Mouse (Mus musculus) lung, embryonic 14.5 days (tissue): ENCODE results near the gene Angptl3. TPM values are rescaled to one million over a fixed set of nuclear protein-coding genes. Genes with fewer than 3 reads are reported as not detected.

Experiments
- ATAC-seq: fragments of 200-750 bp; cut with Nextera tagmentation; 2 replicates; pipeline ENCODE4 v1.8.0; 2017; ENCODE audit warnings: mild to moderate bottlenecking, moderate TSS enrichment, moderate library complexity; ENCODE audit not compliant: insufficient read depth
- DNase-seq: peaks from one replicate; pipeline ENCODE4 v3.0.0-alpha.2; 2015
- H3K27ac ChIP-seq: fragments of 300-500 bp; sonication (generic); 2 replicates; pipeline ENCODE4 v1.5.1; 2014; ENCODE audit warnings: low read depth, mild to moderate bottlenecking, moderate library complexity
- H3K27me3 ChIP-seq: fragments of 300-500 bp; sonication (generic); 2 replicates; pipeline ENCODE4 v1.6.1; 2014; ENCODE audit warnings: low read length, control low read depth; ENCODE audit not compliant: insufficient read depth
- H3K36me3 ChIP-seq: fragments of 300-500 bp; sonication (generic); 2 replicates; pipeline ENCODE4 v1.6.1; 2014; ENCODE audit warnings: control low read depth; ENCODE audit not compliant: insufficient read depth
- H3K4me1 ChIP-seq: fragments of 300-500 bp; sonication (generic); 2 replicates; pipeline ENCODE4 v1.6.1; 2014; ENCODE audit warnings: antibody characterized with exemption, control low read depth; ENCODE audit not compliant: insufficient read depth
- H3K4me2 ChIP-seq: fragments of 300-500 bp; sonication (generic); 2 replicates; pipeline ENCODE4 v1.6.1; 2014; ENCODE audit warnings: mild to moderate bottlenecking
- H3K4me3 ChIP-seq: fragments of 300-500 bp; sonication (generic); 2 replicates; pipeline ENCODE4 v1.5.1; 2014; ENCODE audit warnings: low read depth, low read length
- H3K9ac ChIP-seq: fragments of 300-500 bp; sonication (generic); 2 replicates; pipeline ENCODE4 v1.6.1; 2014
- H3K9me3 ChIP-seq: fragments of 300-500 bp; sonication (generic); 2 replicates; pipeline ENCODE4 v1.6.1; 2016; ENCODE audit warnings: low read depth, low read length, control low read depth
- CTCF ChIP-seq: IDR thresholded peaks from 2 replicates; pipeline ENCODE4 v1.5.1; 2016; ENCODE audit warnings: antibody characterized with exemption, low read depth
- WGBS: fragments of 180-500 bp; shearing (Covaris S2); extraction: QIAGEN DNeasy Blood & Tissue Kit; methylation state at CpG from one replicate; pipeline ENCODE4 v1.1.7; 2014; 5-methylcytosine and 5-hydroxymethylcytosine counted together
- polyA plus RNA-seq: library from polyadenylated mRNA; unstranded; fragments of >200 nt; fragmentation: Nextera tagmentation; extraction: Ambion mirVana; gene quantifications from 2 replicates; pipeline ENCODE4 v1.2.1, GENCODE M21; 2014

Angptl3 gene
- polyA plus RNA-seq, 1 experiment from 2014 or later = 1.7 TPM

DNA sequence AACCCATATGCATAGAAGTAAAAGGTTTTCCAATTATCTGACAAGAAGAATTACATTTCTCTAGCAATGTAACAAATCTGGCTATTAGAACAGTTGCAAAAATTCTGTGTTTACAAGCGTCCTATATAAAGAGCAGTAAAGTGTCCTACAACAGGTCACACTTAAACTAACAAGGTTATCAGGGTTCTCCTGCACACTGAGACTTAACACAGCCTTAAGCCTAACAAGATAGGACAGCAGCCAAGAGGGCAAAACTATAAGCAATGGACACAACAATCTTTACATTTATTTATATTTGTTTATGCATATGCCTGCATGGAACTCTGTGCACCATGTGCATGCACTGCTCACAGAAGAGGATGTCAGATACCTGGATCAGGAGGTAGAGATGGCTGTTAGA lies 50.4 kb downstream of the Angptl3 start:
- Histone ChIP-seq H3K27me3 (no peaks in the 10 kb centered on the region), H3K27ac (no peak overlapping the region), H3K4me1 (no peaks in the 10 kb centered on the region), H3K9me3 (no peaks in the 10 kb centered on the region), H3K4me2 (no peak overlapping the region), H3K36me3 (peaks cover 38% of the 10 kb centered on the region), H3K9ac (no peak overlapping the region), H3K4me3 (no peak overlapping the region)
- ATAC-seq (no peak), DNase-seq (no peak)
- 74% methylated on average over 1 of the region's 1 CpGs for WGBS
- TF ChIP-seq CTCF = no peak

DNA sequence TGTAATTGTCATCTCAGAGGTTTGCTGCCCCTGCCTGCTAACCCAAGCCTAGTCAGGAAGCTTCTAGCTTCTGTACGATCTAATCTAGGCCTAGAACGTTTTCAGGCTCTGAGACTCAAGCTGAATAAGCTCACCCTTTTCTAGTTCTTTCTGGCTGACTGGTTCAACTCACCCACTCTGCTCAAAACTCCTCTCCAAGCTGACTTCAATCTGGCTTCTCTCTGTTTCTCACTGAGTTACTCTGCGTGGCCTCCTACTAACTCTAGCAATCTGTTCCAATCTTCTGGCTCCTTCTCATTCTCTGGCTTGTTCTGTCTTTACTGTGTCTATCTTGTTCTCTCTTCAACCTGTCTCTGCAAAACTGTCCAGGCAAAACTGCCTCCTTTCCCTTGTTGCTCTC lies 53.1 kb downstream of the Angptl3 start:
- no peak overlapping the region for H3K27ac ChIP-seq

DNA sequence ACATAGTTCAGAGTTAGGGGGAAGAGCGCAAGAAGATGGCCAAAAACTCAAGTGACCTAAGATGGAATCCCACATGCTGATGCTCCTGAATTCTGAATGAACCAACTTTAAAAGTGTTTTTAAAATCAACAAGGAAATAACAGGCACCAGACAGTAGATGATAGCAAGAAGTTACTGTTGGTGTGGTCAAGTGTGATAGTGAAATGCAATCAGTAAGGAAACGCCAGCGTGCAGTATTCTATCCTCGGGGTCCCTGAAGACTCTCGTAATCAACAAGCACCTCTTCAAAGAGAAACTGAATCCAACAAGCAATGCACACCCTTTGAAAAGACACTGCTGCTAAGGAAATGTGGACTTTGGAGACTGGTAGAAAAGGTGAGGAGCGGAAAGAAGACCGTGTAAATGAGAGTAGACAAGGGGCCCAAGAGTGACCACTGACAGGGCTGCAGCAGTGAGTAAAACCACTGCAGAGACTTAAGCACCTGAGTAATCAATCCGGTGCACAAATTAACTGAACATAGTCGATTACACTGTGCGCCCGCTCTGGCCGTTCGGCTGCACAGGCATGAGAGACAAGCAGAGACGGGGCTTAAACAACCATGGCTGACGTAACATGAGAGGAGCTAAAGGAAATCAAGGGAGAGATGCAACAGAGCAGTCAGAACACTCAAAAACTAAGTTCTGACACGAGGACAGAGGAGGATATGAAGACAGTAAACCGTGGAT lies 57.2 kb downstream of the Angptl3 start:
- no peak overlapping the region for H3K27ac ChIP-seq
- H3K4me2 ChIP-seq = no peak overlapping the region
- H3K36me3 ChIP-seq = peaks cover 18% of the 10 kb centered on the region; the same call in 1 of the 2 replicates
- H3K4me1 ChIP-seq = peaks cover 6% of the 10 kb centered on the region; the same call in 1 of the 2 replicates
- TF ChIP-seq CTCF = no peak
- ATAC-seq (no peak), DNase-seq (no peak)
- no peaks in the 10 kb centered on the region for H3K27me3 ChIP-seq
- no peak overlapping the region for H3K4me3 ChIP-seq
- H3K9ac ChIP-seq = no peak overlapping the region
- 93% methylated on average over 17 of the region's 17 CpGs for WGBS
- no peaks in the 10 kb centered on the region for H3K9me3 ChIP-seq

More for the DNA sequence above, 53.1 kb downstream of the Angptl3 start:
- Histone ChIP-seq H3K4me1 (no peaks in the 10 kb centered on the region), H3K4me2 (no peak overlapping the region), H3K36me3 (peaks cover 24% of the 10 kb centered on the region; the same call in 1 of the 2 replicates), H3K27me3 (no peaks in the 10 kb centered on the region), H3K9me3 (no peaks in the 10 kb centered on the region), H3K4me3 (no peak overlapping the region), H3K9ac (no peak overlapping the region)
- DNase-seq = no peak
- no peak for ATAC-seq
- TF ChIP-seq CTCF = no peak
- 86% methylated on average over 3 of the region's 3 CpGs for WGBS

DNA sequence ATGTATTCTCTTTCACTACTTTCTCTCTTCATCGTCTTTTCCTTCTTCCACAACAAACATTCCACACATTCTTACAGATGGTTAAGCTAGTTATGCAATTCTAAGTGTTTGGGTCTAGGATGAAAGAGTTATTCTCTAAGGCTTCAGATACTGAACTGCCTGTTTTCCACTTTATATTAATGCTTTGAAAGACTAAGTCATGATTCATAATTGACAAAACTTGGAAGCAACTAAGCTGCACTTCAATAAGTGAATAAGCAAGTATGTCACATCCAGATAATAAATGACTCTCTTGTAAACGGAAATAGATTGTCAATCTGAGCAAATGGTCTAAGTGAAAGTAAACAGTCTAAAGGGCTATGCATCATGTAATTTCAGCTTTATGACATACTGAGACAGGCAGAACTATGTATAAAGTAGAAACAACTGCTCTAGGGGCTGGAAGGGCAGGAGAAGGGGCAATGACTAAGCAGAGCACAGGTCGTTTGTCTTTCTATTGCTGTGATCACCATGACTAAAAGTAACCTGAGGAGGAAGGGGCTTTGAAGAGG lies 60.5 kb downstream of the Angptl3 start:
- Histone ChIP-seq H3K9ac (no peak overlapping the region), H3K4me2 (no peak overlapping the region), H3K9me3 (no peaks in the 10 kb centered on the region), H3K27me3 (no peaks in the 10 kb centered on the region), H3K4me3 (no peak overlapping the region), H3K27ac (peak overlapping the region; percentile 26; the same call in 1 of the 2 replicates), H3K4me1 (peaks cover 6% of the 10 kb centered on the region; the same call in 1 of the 2 replicates), H3K36me3 (peaks cover 11% of the 10 kb centered on the region; the same call in 1 of the 2 replicates)
- DNase-seq (no peak), ATAC-seq (no peak)
- TF ChIP-seq CTCF = no peak
- WGBS = 22% methylated on average over 3 of the region's 3 CpGs

DNA sequence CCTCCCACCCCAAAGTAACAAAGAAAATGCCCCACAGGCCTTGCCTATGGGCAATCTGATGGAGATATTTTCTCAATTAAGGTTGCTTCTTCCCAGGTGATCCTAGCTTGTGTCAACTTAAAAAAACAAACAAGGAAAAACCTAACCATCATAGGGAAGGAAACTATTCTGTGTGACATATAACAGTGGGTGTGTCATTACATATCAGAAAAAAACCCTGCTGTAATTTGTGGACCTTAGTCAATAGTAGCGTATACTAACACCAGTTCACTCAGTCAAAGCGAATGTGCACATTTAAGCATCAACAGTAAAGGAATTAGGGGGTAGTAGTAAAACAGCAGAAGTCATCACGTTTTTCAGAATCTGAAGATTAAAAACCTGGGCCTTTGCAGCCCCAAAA lies 61.0 kb downstream of the Angptl3 start:
- Histone ChIP-seq H3K27ac (peak overlapping the region; percentile 26; the same call in 1 of the 2 replicates), H3K4me2 (no peak overlapping the region), H3K9me3 (no peaks in the 10 kb centered on the region), H3K36me3 (peaks cover 11% of the 10 kb centered on the region; the same call in 1 of the 2 replicates), H3K27me3 (no peaks in the 10 kb centered on the region), H3K4me1 (peaks cover 6% of the 10 kb centered on the region; the same call in 1 of the 2 replicates), H3K9ac (no peak overlapping the region), H3K4me3 (no peak overlapping the region)
- 85% methylated on average over 3 of the region's 3 CpGs for WGBS
- no peak for TF ChIP-seq CTCF
- DNase-seq (no peak), ATAC-seq (no peak)

Other genes starting within 250 kb of the Angptl3 start
- gene Kank4, start 213.4 kb upstream of the Angptl3 start, polyA plus RNA-seq = 5.9 and 6.7 TPM in 2 replicates
- gene I0C0044D17Rik, start 207.1 kb upstream of the Angptl3 start, polyA plus RNA-seq = not detected in 2 replicates
- 130 and 133 TPM in 2 replicates for gene Usp1, start 107.1 kb upstream of the Angptl3 start, polyA plus RNA-seq
- 77.3 and 78.4 TPM in 2 replicates for gene Dock7, start 90.0 kb downstream of the Angptl3 start, polyA plus RNA-seq
- gene Atg4c, start 163.0 kb downstream of the Angptl3 start, polyA plus RNA-seq = 11.3 and 12.3 TPM in 2 replicates